32 mouse cellular contexts compared by ENCODE assay signal in the genomic region with DNA sequence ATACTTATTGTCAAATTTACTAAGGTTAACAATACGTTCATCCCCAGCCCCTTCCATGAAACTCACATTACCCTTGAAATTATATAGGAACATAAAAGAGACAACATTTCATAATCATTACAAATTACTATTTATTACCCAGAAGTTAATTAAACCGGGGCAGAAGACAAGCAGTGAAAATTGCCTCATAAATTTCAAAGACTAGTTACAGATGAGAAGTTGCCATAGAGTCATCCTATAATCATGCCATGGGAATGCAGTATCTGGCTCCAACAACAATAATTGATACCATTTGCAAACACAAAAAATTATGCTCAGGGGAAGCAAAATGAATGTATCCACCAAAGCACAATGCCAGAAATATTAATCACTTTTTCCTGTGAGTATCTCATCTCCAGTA. TPM values are rescaled to one million over a fixed set of nuclear protein-coding genes. Genes with fewer than 3 reads are reported as not detected.
"Had no signal": no experiment of that assay in that cellular context is flagged by ENCODE, and none has a peak within 500 bp of the region (broad histone marks: within the 10 kb centered on the region; RNA-seq: fewer than 3 reads in every experiment).

A gene (plus strand): TSS at position 388 of the 400 bp plus-strand sequence.

- H3K4me1 ChIP-seq: heart, embryonic 10.5 days; heart, embryonic 12.5 days; hindbrain, embryonic 10.5 days; hindbrain, embryonic 12.5 days; intestine, embryonic 15.5 days; limb, embryonic 12.5 days; limb, embryonic 15.5 days; liver, embryonic 12.5 days had no signal

- ATAC-seq: hindbrain, embryonic 16.5 days; inflammation-experienced regulatory T-cells, adult 6 months; intestine, embryonic 15.5 days; intestine, postnatal 0 days; liver, embryonic 12.5 days had no signal

- H3K27me3 ChIP-seq: heart, embryonic 12.5 days; hindbrain, embryonic 12.5 days; intestine, embryonic 15.5 days; limb, embryonic 12.5 days; limb, embryonic 15.5 days; liver, embryonic 12.5 days had no signal

- H3K4me2 ChIP-seq: heart, embryonic 12.5 days; hindbrain, embryonic 12.5 days; hindbrain, embryonic 14.5 days; intestine, embryonic 15.5 days; limb, embryonic 12.5 days; limb, embryonic 15.5 days; liver, embryonic 12.5 days had no signal

- H3K9me3 ChIP-seq: heart, embryonic 10.5 days; heart, embryonic 12.5 days; hindbrain, embryonic 10.5 days; hindbrain, embryonic 12.5 days; intestine, embryonic 15.5 days; limb, embryonic 12.5 days; limb, embryonic 15.5 days; liver, embryonic 12.5 days had no signal

- H3K9ac ChIP-seq: heart, embryonic 12.5 days; hindbrain, embryonic 12.5 days; hindbrain, embryonic 14.5 days; intestine, embryonic 15.5 days; limb, embryonic 12.5 days; limb, embryonic 15.5 days; liver, embryonic 12.5 days had no signal

- H3K36me3 ChIP-seq: heart, embryonic 10.5 days; heart, embryonic 12.5 days; hindbrain, embryonic 10.5 days; hindbrain, embryonic 12.5 days; intestine, embryonic 15.5 days; limb, embryonic 12.5 days; limb, embryonic 15.5 days; liver, embryonic 12.5 days had no signal

- H3K27ac ChIP-seq: gastrocnemius, adult 2 months; heart, embryonic 10.5 days; hindbrain, embryonic 10.5 days; hindbrain, embryonic 12.5 days; hindbrain, embryonic 14.5 days; intestine, embryonic 15.5 days; layer of hippocampus, adult 2 months; limb, embryonic 12.5 days; limb, embryonic 15.5 days; liver, embryonic 12.5 days had no signal

- H3K4me3 ChIP-seq: gastrocnemius, adult 2 months; heart, embryonic 10.5 days; heart, embryonic 12.5 days; hindbrain, embryonic 10.5 days; hindbrain, embryonic 12.5 days; intestine, embryonic 15.5 days; layer of hippocampus, adult 2 months; limb, embryonic 12.5 days; limb, embryonic 15.5 days; liver, embryonic 12.5 days had no signal

- DNase-seq: gastrocnemius, adult 2 months; gastrocnemius, postnatal 10 days; gastrocnemius, postnatal 25 days; heart, adult 18-20 months; heart, postnatal 10 days; heart, postnatal 4 days; kidney, adult 18-20 months; kidney, adult 8-10 months; kidney, postnatal 10 days; kidney, postnatal 25 days; kidney, postnatal 4 days; layer of hippocampus, postnatal 36 days; left cerebral cortex, postnatal 4 days had no signal

RNA-seq across cellular contexts. Expression of the gene that starts here (rescaled TPM):
- polyA plus RNA-seq: frontal cortex, adult 2 months; heart, embryonic 10.5 days; heart, embryonic 12.5 days; heart, embryonic 14.5 days; heart, embryonic 16.5 days; hindbrain, embryonic 10.5 days; hindbrain, embryonic 12.5 days; hindbrain, embryonic 14.5 days; hindbrain, embryonic 16.5 days; inflammation-experienced regulatory T-cells, adult 6 months; intestine, embryonic 15.5 days; intestine, postnatal 0 days; kidney, embryonic 14.5 days; kidney, embryonic 16.5 days; limb, embryonic 12.5 days; limb, embryonic 15.5 days; liver, adult 2 months; liver, embryonic 12.5 days had no signal
